Mouse (Mus musculus): ENCODE results near the gene Gsn.

GRCm38 (mm10) chr2:35342605-35343004 is 86.4 kb downstream of the Gsn start:
- TF ChIP-seq CTCF (IDR thresholded peaks at IDR 0.05; ENCODE audit: low read depth), result no peak
- no peak for TF ChIP-seq EP300 (IDR thresholded peaks at IDR 0.05; ENCODE audit: low read depth)

Data from heart, postnatal 0 days (tissue).